Mouse (Mus musculus): ENCODE measurements at regions not wholly inside any gene's neighbourhood (a gene's known extent, or its start where the extent isn't known, plus 50 kb on each side); places are given as distances from the start of the nearest gene placed in this dataset.

DNA sequence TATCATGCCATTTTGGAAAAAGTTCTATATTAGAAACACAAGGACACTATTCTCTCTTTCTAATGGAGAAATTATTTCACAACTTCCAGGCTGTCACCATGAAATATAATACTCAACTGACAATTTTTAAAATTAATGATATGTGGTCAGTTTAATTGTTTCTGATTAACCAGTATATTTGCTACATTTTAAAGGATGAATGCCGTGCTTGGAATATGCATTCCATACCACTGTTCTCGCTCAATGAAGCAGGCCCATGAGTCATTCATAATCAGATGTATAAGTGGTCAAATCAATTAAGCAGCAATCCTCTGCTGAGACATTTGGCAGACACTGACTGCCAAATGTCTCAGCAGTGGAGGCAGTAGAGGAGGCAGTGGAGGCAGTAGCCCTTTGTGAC, 283.4 kb upstream of the Gpc5 start:
- no peak for DNase-seq

DNA sequence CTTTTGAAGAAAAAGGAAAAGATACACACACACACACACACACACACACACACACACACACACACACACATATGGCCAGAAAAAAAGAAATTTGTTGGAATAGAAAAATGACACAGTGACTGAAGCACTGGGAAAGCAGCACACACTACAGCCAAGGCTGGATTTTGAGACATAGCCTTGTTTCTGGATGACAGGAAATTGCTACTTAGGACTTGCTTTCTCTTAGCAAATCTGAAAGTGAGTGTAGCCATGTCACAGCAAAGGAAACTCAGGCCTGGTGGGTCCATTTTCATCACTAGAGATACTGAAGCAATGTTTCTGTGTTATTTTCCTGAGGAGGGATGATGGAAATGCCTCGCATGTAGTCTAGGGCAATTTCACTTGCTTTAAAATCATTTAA, 271.3 kb upstream of the Gpc5 start:
- no peak for DNase-seq

DNA sequence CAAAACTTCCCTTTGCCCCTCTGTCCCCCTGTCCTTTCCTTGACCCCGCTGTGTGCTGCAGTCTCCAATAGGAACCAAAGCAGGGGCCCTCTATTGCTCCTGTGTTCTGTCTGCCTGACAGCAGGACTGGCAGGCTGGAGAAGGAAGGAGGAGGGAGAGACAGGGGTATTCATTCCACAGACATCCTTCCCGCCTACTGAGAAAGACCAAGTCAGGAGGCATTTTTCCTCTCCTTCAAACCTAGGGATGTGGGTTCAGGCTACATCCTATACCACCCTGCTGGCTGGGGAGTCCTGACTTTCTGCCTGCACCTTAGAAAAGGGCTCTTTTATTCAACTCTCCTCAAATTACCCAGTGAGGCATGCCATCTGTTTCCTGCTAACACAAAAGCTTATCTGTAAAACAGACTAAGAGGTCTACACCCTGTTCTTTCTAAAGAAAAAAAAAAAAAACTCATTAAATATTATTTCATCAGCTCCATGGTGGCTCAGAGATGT, 270.9 kb upstream of the Gpc5 start:
- no peak for DNase-seq

DNA sequence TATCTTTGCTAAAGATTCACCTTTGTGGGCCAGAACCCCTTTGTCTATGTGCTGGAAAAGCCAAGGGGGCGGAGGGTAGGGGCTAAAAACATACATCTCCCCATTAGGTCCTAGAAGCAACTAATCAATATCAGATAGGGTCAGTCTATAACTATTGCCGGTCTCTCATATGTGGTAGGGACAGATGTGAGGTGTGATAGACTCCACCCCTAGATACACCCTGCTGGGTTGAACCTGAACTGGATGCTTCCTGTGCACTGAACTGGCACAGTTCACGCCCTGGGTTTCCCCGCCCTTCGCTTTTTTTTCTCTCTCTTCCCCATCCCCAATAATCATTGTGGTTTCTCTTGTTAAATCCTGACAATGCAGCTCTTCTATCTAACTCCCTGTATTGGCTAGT, 270.3 kb upstream of the Gpc5 start:
- DNase-seq: no peak

DNA sequence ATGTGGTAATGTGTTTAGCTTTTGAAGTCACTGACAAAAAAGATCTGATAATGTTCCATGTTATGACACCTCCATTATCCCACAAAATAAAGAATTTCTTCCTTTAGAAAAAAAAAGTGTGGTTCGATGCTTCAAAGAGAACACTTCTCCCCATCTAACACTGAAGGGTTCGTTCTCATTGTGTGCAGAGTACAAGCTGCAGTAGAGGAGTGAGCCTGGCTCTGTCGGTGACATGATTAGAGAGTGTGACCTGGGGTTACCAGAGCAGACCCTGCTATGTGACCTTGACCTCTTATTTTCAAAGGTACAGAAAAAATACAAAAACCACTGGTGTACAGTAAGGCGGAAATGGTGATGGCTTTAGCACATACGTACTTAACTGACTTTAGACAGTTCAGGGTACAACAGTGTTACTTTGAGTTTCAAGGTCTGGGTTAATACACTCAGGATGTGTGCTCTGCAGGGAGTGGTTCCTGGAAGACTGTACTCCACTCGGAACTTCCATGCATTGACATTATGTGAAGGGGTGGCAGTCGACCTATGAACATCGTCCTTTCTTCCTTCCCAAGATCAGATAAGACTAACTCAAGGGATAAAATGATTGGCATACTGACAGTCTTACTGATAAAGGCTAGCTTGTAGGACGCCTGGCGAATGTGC, 265.2 kb upstream of the Gpc5 start:
- DNase-seq: no peak

DNA sequence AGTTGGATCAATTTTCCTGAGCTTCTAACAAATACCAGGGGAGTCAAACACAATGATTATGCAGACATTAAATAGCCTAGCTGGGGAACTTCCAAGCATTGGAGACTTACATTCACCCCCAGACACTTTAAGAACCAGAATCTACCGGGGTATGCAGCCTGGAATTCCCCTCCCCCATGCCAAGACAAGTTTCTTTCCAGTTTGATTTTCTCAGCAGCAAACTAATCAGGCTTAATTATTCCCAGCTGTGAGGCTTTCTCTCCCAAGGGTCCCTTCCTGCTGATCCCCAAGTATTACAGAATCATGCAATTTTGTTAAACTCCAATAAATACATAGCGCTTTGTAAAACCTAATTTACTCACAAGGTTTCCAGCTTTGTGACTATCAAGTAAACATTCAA, 262.7 kb upstream of the Gpc5 start:
- DNase-seq: no peak

DNA sequence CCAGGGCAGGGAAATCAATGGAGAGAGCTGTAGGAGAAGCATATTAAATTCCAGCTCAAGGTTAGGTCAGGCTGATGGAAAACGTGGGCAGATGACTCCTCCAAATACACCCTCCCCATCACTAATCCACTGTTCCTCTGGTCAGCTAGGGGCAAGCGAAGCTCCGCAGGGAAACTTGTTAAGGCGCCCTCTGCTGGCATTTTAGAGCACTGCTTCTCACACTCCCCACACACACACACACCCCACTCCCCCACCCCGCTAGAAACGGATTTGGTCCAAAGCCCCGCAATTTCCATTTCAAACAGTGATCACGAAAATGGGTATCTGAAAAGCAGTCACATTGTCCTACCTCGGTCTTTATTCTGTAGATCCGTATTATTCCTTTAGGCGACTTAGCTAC, 259.0 kb upstream of the Gpc5 start:
- no peak for DNase-seq

DNA sequence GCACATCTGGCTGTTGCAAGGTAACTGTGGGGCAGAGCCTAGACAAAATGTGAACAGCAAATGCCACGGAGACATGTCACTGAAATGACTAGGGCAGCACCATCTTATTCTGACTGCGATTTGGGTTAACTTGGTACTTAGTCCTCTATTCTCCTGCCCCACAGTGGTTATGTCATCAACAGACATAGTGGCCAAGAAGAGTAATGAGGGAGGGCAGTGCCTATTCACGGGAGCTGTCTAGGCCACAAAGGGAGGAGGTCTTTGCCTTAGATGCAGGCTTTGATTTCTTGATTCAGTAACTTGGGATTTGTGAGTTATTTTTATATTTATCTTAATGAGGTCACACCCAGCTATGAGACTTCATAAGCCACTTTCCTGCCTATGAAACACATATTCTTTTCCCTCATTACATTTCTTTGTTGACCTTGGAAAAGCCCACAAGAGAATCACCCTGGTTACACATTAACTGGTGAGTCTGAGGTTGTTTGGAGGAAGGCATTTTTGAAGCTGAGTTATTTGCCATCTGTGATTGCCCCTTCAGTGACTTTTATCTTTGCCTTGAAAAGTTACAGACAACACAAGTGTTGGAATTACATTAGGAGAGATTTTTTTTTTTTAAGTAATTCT, 255.2 kb upstream of the Gpc5 start:
- DNase-seq: no peak

DNA sequence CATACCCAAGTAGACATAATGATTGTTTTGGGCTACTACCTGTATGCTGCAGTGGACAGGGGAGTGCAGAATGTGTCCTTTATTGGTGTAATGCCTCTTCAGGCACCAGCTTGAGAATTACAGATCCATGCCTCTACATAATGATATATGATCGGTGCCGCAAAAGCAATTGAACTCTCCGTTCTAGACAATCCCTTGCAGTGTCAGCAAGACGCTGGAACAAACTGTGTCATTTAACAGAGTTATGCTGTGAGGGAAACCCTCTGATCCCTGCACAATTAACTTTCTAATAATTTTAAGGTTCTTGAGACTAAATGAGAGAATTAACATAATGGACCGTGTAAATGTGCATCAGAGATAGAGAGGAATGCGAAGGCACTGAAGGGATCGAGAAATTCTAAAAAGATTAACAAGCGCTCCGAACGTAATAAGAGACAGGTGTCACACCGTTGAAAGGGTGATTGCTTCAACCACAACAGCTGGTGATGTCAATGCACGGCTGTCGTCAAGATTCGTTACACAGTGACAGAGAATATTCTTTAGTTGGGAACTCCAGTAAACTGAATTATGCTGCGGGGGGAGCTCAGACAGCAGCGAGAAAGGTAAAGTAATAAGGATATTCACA, 254.3 kb upstream of the Gpc5 start:
- no peak for DNase-seq

DNA sequence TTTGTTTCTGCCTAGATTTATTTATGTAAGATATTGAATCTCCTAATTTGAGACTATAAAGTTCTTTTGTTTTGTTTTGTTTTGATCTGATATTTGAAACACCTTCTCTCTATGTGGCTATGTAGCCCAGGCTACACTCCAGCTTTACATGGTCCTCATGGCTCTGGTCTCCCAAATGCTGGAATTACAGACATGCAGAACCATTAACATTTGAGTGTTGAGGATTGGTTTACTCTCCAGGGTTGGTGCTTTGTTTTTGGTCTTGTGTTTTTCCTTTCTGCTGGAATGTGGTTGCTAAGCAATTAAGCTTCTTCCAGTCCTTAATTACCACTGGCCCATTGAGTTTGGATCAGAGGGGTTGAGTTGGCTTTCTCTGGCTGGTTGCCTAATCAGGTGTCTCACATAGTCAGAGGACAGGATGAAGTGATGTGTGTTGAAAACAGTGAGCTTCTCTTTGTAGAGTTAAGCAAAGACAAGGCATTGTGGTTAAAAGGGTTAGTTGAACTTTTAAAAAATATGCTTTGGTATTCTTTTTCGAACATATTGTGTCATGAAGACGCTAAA, 252.6 kb upstream of the Gpc5 start:
- no peak for DNase-seq

DNA sequence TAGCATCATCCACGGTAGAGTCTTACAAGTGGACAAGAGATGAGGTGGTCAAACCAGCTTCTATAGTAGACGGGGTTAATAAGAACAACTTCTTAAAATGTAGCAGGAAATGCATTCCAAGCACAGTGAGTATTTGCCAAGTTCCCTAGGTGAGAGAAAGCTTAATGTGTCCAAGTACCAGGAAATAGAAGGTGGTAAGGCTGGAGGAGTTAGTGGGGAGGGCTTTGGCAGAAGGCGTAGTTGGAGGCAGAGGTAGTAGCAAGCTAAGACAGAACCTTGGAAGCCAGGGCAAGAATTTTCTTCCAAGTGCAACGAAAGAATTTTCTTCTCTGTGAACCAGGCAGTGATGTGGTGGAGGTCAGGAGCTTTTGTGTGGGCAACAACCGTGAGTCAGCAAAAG, 251.2 kb upstream of the Gpc5 start:
- no peak for DNase-seq

DNA sequence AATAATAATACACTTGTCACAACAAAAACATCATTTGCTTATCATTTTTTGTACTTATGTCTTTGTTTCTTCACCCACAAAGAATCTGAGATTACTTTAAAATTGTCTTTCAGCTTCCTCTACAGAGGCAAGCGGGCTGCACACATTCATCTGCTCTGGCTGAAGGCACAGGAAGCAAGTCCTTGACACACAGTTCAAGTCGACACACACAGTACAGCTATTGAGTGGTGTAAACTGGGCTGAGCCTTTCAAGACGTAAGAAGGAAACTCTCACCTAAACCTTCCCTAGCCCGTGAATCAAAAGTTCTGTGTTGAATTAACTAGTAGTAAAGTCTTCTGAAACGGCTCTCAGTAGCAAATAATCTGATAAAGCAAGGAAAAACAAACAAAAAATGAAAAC, 250.5 kb upstream of the Gpc5 start:
- DNase-seq: no peak

DNA sequence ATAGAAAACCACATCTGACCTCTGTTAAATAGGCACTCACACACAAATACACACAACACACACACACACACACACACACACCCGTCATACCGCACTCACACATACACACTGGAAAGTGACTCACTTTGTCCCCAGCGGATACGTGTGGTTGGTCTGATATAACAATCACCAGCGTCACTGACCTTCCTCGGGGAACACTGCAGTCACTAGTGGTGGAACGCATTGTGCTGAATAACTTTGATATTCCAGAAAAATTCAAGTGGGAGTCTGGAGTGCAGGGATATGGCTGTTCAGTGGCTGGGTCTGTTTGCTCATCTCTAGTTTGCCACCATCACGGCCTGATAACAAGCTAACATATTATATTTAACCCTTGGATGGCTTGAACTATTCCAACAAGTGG, 249.7 kb upstream of the Gpc5 start:
- DNase-seq: no peak

DNA sequence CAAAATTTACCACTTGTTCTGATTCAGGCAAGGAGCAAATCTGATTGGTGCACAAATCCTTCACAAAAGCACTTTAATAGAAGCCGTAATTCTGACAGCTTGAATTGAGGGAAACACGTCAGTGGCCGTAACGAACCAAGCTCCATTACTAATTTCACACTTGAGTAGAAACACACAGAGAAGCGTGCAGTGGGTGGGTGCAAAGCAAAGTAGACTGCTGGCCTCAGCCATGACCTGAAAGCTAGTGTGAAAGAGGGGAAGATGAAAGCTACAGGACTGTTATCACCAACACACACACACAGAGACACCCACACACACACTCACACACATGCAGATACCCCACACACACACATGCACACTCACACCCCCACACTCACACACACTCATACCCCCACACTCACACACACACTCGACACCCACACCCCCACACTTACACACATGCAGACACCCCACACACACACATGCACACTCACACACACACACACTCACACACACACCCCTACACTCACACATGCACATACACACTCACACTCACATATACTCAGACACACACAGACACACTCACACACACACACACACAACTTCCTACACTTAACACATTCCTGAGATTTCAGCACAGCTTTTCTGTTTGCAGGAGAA, 248.8 kb upstream of the Gpc5 start:
- no peak for DNase-seq

DNA sequence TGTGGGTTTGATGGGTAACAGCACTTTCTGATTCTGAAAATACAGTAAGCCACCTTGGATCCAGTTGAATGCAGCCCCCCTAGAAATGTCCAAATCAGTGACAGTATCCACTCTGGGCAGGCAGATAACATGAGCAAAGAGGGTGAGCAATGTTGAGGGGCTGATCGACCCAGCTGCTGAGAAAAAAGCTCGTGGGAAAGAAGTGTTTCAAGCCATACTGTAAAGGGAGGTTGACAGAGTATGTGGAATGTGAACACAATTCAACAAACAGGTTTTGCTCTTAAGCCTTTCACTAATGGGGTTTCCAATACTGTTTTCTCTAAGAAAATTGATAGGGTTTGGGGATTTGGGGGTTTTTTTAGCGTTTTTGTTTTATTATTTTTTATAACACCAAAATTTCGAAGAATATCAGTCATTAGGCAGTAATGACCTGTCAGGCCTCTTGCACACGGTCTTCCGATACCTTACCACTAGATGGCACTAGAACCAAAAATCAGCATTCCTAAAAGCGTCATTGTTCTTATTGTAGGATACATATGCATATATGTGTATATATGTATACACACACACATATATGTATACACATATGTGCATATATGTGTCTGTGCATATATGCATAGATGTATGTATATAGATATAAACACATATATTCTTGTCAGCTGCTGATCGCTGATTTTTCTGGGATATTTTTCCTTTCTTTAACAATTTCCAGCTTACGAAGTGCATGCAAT, 237.5 kb upstream of the Gpc5 start:
- DNase-seq: no peak

DNA sequence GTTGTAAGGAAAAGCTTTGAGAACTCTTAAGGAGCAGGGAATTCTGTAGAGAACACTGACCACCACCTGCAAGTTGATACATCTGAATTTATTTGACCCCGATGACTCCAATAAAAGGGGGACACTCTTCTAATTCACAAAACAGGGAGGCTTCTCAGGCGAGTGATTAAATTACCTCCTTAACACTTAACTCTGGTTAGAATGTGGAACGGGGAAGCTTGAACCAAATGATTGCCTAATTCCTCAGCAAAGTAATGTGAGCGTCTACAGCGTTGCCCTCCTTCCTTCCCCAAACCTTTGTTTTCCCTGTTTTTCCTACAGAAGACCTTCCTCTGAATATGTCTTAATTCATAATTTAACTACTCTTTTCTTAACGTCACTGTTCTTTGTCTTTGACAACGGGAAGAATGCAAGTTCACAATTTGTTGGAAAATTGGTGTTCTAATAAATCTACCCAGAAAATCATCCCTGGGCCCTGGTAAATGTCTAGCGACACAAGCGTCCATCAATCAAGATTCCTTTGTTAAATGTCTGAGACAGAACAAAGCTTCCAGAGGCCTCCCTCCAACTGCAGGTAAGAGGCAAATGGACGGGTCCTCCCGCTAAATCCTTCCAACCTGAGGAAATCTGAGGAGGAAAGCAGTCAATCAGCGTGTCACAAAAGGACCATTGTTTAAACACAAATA, 236.8 kb upstream of the Gpc5 start:
- no peak for DNase-seq

DNA sequence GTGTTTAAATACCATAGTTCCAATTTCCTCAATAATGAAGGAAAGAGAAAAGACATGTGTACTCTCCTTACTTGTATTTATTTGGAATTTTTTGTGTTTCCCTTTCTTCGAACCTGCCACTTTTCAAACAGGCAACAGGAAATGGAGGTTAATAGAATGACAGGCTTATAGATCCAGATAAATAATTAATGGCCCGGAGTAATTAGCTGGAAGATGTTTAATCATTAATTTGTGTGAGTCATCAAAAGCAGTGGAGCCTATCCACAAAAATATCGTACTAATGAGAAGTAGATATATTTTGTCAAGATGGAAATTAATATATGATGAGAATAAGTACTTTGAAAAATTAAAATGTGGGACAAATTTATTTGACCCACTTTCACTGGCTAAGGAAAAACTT, 236.3 kb upstream of the Gpc5 start:
- DNase-seq: no peak

DNA sequence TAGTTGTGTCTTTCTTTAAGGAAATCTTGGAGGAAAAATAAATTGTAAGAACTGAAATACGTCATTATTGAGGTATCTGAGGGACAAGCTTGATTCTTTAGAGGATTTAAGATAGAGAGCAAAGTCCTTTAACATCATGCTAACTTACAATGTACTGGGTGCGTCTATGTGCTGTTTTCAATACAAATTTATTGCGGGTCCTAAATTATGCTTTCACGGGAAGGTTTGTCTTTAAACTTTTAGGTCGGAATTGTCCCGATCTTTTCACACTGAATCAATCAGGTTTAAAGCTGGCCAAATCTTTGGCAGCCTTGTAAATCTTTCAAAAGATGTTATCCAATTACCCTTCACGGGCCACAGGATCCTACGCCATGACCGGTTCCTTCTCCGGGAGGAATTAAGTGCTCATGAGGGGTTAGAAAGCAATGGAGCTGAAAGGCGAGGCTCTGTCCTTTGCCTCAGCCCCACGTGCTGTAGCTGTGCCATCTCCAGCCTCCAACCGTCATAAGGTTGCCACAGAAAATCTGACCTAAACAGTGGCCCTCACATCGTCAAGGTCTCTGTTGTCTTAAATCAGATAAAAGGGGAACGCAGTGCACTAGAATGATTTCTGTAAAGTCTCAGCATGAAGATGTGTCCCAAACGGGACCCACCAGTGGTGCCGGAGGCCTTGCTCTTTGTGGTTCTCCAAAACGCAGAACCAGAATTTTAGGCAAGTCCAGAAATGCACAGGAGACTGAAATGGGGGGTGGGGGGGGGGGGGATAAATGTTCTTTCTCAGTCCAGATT, 235.6 kb upstream of the Gpc5 start:
- DNase-seq: peak; percentile 16

DNA sequence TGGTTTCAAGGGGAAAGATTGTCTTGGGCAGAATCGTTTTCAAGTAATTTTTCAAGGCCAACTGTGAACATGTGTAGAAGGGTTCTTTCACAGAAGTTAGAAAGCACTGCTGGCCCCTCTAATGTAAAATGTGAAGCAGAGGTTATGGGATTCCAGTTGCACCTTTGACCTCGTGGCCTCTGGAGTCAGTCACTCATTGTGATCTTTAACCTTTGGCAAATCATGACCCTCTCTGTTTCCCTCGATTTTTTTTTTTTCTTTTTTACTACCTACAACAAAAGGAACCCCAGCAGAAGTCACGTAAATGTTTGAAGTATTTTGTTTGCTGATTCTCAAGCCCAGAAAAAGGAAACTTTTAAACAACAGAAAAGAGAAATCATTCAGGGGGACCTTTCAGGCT, 234.8 kb upstream of the Gpc5 start:
- DNase-seq: no peak

DNA sequence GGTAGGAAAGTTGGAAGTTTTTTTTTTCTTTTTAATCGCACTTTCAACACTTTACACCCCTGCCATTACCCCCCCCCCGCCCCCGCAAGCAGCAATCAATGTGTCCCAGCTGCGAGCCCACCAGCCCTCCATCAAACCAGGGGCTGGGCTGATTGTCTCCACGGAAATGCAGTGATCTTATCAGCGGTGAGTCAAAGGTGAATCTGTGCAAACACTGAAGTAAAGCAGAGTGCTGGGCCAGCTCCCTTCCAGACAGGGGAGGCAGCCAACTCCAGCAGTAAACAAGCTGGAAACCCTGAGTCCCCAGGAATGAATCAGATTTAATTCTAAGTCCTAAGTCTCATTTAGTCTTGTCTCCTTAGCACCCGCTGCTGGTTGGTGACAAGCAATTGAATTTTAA, 234.3 kb upstream of the Gpc5 start:
- peak; percentile 17 for DNase-seq

DNA sequence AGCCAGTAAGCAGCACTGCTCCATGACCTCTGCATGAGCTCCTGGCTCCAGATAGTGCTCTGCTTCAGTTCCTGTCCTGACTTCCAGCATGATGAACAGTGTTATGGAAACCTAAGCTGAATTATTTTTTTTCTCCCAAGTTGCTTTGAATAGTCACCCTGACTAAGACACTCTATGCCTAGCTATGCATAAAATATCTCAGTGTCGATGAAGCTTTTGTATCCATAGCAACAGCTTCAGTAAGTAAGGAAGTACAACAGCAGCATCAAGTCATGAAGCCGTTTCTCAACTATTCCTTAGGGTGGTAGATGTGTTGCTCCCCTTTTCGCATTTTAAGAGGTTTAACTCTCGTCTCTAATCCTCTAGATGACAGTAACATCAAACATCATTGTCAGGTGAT, 228.4 kb upstream of the Gpc5 start:
- no peak for DNase-seq
